Mouse (Mus musculus) layer of hippocampus, postnatal 25 days (tissue): Measurements from ENCODE around the gene Anxa6. TPM values are rescaled to one million over a fixed set of nuclear protein-coding genes. Genes with fewer than 3 reads are reported as not detected.

Experiments
- DNase-seq, 2 experiments: peaks; one replicate each; pipeline ENCODE4 v3.0.0; 2022; ENCODE audit warnings: mixed read lengths in 2 of 2, low spot score in 1 of 2; ENCODE audit errors: extremely low spot score in 1 of 2
- total RNA-seq, 2 experiments: library from RNA; stranded (reverse); gene quantifications; 2 replicates each; pipeline ENCODE4 v1.2.3; 2021

Anxa6 gene
- total RNA-seq, 2 experiments from 2014 or later: 95.7 to 97.1 TPM

- DNase-seq: no peak
Measured at GRCm38 (mm10) chr11:55004970-55005502, 28.2 kb downstream of the Anxa6 start.

GRCm38 (mm10) chr11:54998708-54999107 lies 34.5 kb downstream of the Anxa6 start:
- no peak for DNase-seq

GRCm38 (mm10) chr11:54998284-54998683 lies 35.0 kb downstream of the Anxa6 start:
- peak; percentile 37 to 47 for DNase-seq

- DNase-seq: no peak
Measured at GRCm38 (mm10) chr11:54996176-54996575, 37.1 kb downstream of the Anxa6 start.

- DNase-seq: no peak
Measured at GRCm38 (mm10) chr11:54989920-54990319, 43.3 kb downstream of the Anxa6 start.

- no peak for DNase-seq
Measured at GRCm38 (mm10) chr11:54988754-54989349, 44.4 kb downstream of the Anxa6 start.

GRCm38 (mm10) chr11:54987974-54988373 lies 45.3 kb downstream of the Anxa6 start:
- DNase-seq: peak in 1 of 2 experiments; percentile 50

GRCm38 (mm10) chr11:54985086-54985485 lies 48.2 kb downstream of the Anxa6 start:
- DNase-seq: no peak

GRCm38 (mm10) chr11:54984581-54984980 lies 48.7 kb downstream of the Anxa6 start:
- no peak for DNase-seq

- DNase-seq: peak; percentile 66 to 94
Measured at GRCm38 (mm10) chr11:54984085-54984484, 49.2 kb downstream of the Anxa6 start.

GRCm38 (mm10) chr11:54982520-54982919 lies 50.7 kb downstream of the Anxa6 start:
- DNase-seq: no peak

GRCm38 (mm10) chr11:54981630-54982029 lies 51.6 kb downstream of the Anxa6 start:
- DNase-seq: no peak

- no peak for DNase-seq
Measured at GRCm38 (mm10) chr11:54977385-54977937, 55.8 kb downstream of the Anxa6 start.

GRCm38 (mm10) chr11:54976351-54976750 lies 56.9 kb downstream of the Anxa6 start:
- no peak for DNase-seq

- no peak for DNase-seq
Measured at GRCm38 (mm10) chr11:54975756-54976155, 57.5 kb downstream of the Anxa6 start.

- no peak for DNase-seq
Measured at GRCm38 (mm10) chr11:54975340-54975739, 57.9 kb downstream of the Anxa6 start.

GRCm38 (mm10) chr11:54974639-54975038 lies 58.6 kb downstream of the Anxa6 start:
- no peak for DNase-seq

GRCm38 (mm10) chr11:54973481-54974212 lies 59.6 kb downstream of the Anxa6 start:
- peak in 1 of 2 experiments; percentile 22 for DNase-seq

GRCm38 (mm10) chr11:54972789-54973188 lies 60.5 kb downstream of the Anxa6 start:
- no peak for DNase-seq

GRCm38 (mm10) chr11:54972049-54972723 lies 61.1 kb downstream of the Anxa6 start:
- no peak for DNase-seq
